Mouse (Mus musculus) heart, embryonic 16.5 days (tissue): Measurements from ENCODE around the gene Rce1. TPM values are rescaled to one million over a fixed set of nuclear protein-coding genes. Genes with fewer than 3 reads are reported as not detected.
"Not testable (repeated sequence)": the region's sequence is repeated elsewhere in the genome, so short reads cannot be mapped to it uniquely, and the experiment has no call there.

Experiments used
- ATAC-seq: fragments of 200-750 bp; cut with Nextera tagmentation; replicated peaks from 2 replicates; pipeline ENCODE4 v1.8.0; 2017; ENCODE audit warnings: moderate number of reproducible peaks; ENCODE audit not compliant: insufficient read depth, low FRiP score; ENCODE audit errors: extremely low read depth
- H3K27ac ChIP-seq: fragments of 300-500 bp; sonication (generic); 2 replicates; pipeline ENCODE4 v1.5.1; 2014; ENCODE audit warnings: mild to moderate bottlenecking, low read length, control low read depth, moderate library complexity
- H3K27me3 ChIP-seq: fragments of 300-500 bp; sonication (generic); 2 replicates; pipeline ENCODE4 v1.6.1; 2014; ENCODE audit warnings: low read length, mixed read lengths; ENCODE audit not compliant: control insufficient read depth, insufficient read depth
- H3K36me3 ChIP-seq: fragments of 300-500 bp; sonication (generic); 2 replicates; pipeline ENCODE4 v1.6.1; 2014; ENCODE audit not compliant: control insufficient read depth, insufficient read depth
- H3K4me1 ChIP-seq: fragments of 300-500 bp; sonication (generic); 2 replicates; pipeline ENCODE4 v1.6.1; 2014; ENCODE audit warnings: low read length, mixed read lengths; ENCODE audit not compliant: control insufficient read depth, insufficient read depth
- H3K4me2 ChIP-seq: fragments of 300-500 bp; sonication (generic); 2 replicates; pipeline ENCODE4 v1.6.1; 2014; ENCODE audit warnings: low read depth, mild to moderate bottlenecking, control low read depth, low read length
- H3K4me3 ChIP-seq: fragments of 300-500 bp; sonication (generic); 2 replicates; pipeline ENCODE4 v1.5.1; 2014; ENCODE audit warnings: mild to moderate bottlenecking, control low read depth, low read length
- H3K9ac ChIP-seq: fragments of 300-500 bp; sonication (generic); 2 replicates; pipeline ENCODE4 v1.6.1; 2014; ENCODE audit warnings: low read length, control low read depth
- H3K9me3 ChIP-seq: fragments of 300-500 bp; sonication (generic); replicated peaks from 2 replicates; pipeline ENCODE4 v1.6.1; 2016; ENCODE audit warnings: low read length; ENCODE audit not compliant: control insufficient read depth
- WGBS: fragments of 180-500 bp; shearing (Covaris S2); extraction: QIAGEN DNeasy Blood & Tissue Kit; methylation state at CpG from one replicate; pipeline ENCODE4 v1.1.7; 2014; 5-methylcytosine and 5-hydroxymethylcytosine counted together
- polyA plus RNA-seq: library from polyadenylated mRNA; unstranded; fragments of >200 nt; fragmentation: Nextera tagmentation; extraction: Ambion mirVana; gene quantifications from 2 replicates; pipeline ENCODE4 v1.2.1, GENCODE M21; 2015

The Rce1 gene
- polyA plus RNA-seq, 1 experiment from 2014 or later, result 41.2 TPM

GRCm38 (mm10) chr19:4603801-4604723, 21.4 kb downstream of the Rce1 start:
- Histone ChIP-seq H3K4me2 (peak overlapping the region; percentile 52), H3K27me3 (no peaks in the 10 kb centered on the region), H3K4me1 (peaks cover 6% of the 10 kb centered on the region; the same call in 1 of the 2 replicates), H3K27ac (no peak overlapping the region), H3K9ac (no peak overlapping the region; the same call in 1 of the 2 replicates), H3K36me3 (no peaks in the 10 kb centered on the region), H3K9me3 (no peaks in the 10 kb centered on the region), H3K4me3 (no peak overlapping the region)
- 36% methylated on average over 24 of the region's 24 CpGs for WGBS
- ATAC-seq, result peak; percentile 77

GRCm38 (mm10) chr19:4602459-4602858, 23.0 kb downstream of the Rce1 start:
- Histone ChIP-seq H3K27ac (no peak overlapping the region), H3K36me3 (no peaks in the 10 kb centered on the region), H3K4me2 (no peak overlapping the region), H3K9ac (no peak overlapping the region), H3K27me3 (no peaks in the 10 kb centered on the region), H3K9me3 (no peaks in the 10 kb centered on the region), H3K4me1 (peaks cover 6% of the 10 kb centered on the region; the same call in 1 of the 2 replicates), H3K4me3 (no peak overlapping the region)
- ATAC-seq, result no peak
- WGBS, result 84% methylated on average over 20 of the region's 20 CpGs

- H3K4me3 ChIP-seq, result no peak overlapping the region
- 48% methylated on average over 2 of the region's 2 CpGs for WGBS
- no peak for ATAC-seq
- H3K36me3 ChIP-seq, result no peaks in the 10 kb centered on the region
- H3K9me3 ChIP-seq, result no peaks in the 10 kb centered on the region
- H3K4me1 ChIP-seq, result no peaks in the 10 kb centered on the region
- H3K4me2 ChIP-seq, result no peak overlapping the region
- H3K27me3 ChIP-seq, result no peaks in the 10 kb centered on the region
- H3K27ac ChIP-seq, result no peak overlapping the region
- H3K9ac ChIP-seq, result no peak overlapping the region
Observed at GRCm38 (mm10) chr19:4596071-4596470, 29.4 kb downstream of the Rce1 start.

- Histone ChIP-seq H3K27ac (no peak overlapping the region), H3K4me3 (no peak overlapping the region), H3K4me2 (no peak overlapping the region), H3K36me3 (no peaks in the 10 kb centered on the region), H3K9me3 (no peaks in the 10 kb centered on the region), H3K27me3 (no peaks in the 10 kb centered on the region), H3K9ac (no peak overlapping the region), H3K4me1 (no peaks in the 10 kb centered on the region)
- WGBS, result 54% methylated on average over 7 of the region's 7 CpGs
- no peak for ATAC-seq
Observed at GRCm38 (mm10) chr19:4593792-4594522, 31.5 kb downstream of the Rce1 start.

- H3K4me3 ChIP-seq, result no peak overlapping the region
- no peaks in the 10 kb centered on the region for H3K9me3 ChIP-seq
- no peak overlapping the region for H3K27ac ChIP-seq
- no peak for ATAC-seq
- no peaks in the 10 kb centered on the region for H3K27me3 ChIP-seq
- 80% methylated on average over 3 of the region's 3 CpGs for WGBS
- H3K4me1 ChIP-seq, result no peaks in the 10 kb centered on the region
- H3K4me2 ChIP-seq, result no peak overlapping the region
- no peaks in the 10 kb centered on the region for H3K36me3 ChIP-seq
- no peak overlapping the region for H3K9ac ChIP-seq
Observed at GRCm38 (mm10) chr19:4590025-4590424, 35.4 kb downstream of the Rce1 start.

- H3K9ac ChIP-seq, result no peak overlapping the region
- H3K4me2 ChIP-seq, result no peak overlapping the region
- H3K36me3 ChIP-seq, result no peaks in the 10 kb centered on the region
- no peak overlapping the region for H3K4me3 ChIP-seq
- WGBS, result 68% methylated on average over 1 of the region's 1 CpGs
- H3K4me1 ChIP-seq, result no peaks in the 10 kb centered on the region
- no peaks in the 10 kb centered on the region for H3K27me3 ChIP-seq
- H3K27ac ChIP-seq, result no peak overlapping the region
- ATAC-seq, result no peak
- no peaks in the 10 kb centered on the region for H3K9me3 ChIP-seq
Observed at GRCm38 (mm10) chr19:4589081-4589480, 36.4 kb downstream of the Rce1 start.

- no peaks in the 10 kb centered on the region for H3K36me3 ChIP-seq
- H3K27me3 ChIP-seq, result no peaks in the 10 kb centered on the region
- no peak overlapping the region for H3K4me3 ChIP-seq
- no peaks in the 10 kb centered on the region for H3K4me1 ChIP-seq
- no peak overlapping the region for H3K27ac ChIP-seq
- H3K9ac ChIP-seq, result no peak overlapping the region
- no peaks in the 10 kb centered on the region for H3K9me3 ChIP-seq
- no peak for ATAC-seq
- no peak overlapping the region for H3K4me2 ChIP-seq
- WGBS, result 59% methylated on average over 3 of the region's 3 CpGs
Observed at GRCm38 (mm10) chr19:4588430-4588829, 37.0 kb downstream of the Rce1 start.

GRCm38 (mm10) chr19:4587426-4587825, 38.0 kb downstream of the Rce1 start:
- 53% methylated on average over 2 of the region's 2 CpGs for WGBS

GRCm38 (mm10) chr19:4586783-4587182, 38.7 kb downstream of the Rce1 start:
- H3K4me1 ChIP-seq, ATAC-seq, H3K9me3 ChIP-seq, H3K36me3 ChIP-seq, H3K27me3 ChIP-seq, H3K4me3 ChIP-seq, H3K9ac ChIP-seq, H3K27ac ChIP-seq, H3K4me2 ChIP-seq: not testable (repeated sequence)

More at GRCm38 (mm10) chr19:4587426-4587825, 38.0 kb downstream of the Rce1 start:
- Histone ChIP-seq H3K27ac (no peak overlapping the region), H3K9ac (no peak overlapping the region), H3K4me2 (no peak overlapping the region), H3K27me3 (no peaks in the 10 kb centered on the region), H3K36me3 (no peaks in the 10 kb centered on the region), H3K4me3 (no peak overlapping the region), H3K9me3 (no peaks in the 10 kb centered on the region), H3K4me1 (no peaks in the 10 kb centered on the region)
- no peak for ATAC-seq
